Mouse (Mus musculus): ENCODE data around the gene Scarf1. TPM values are rescaled to one million over a fixed set of nuclear protein-coding genes. Genes with fewer than 3 reads are reported as not detected.

Scarf1 gene
- total RNA-seq, 2 experiments from 2014 or later, result 1.3 TPM

DNA sequence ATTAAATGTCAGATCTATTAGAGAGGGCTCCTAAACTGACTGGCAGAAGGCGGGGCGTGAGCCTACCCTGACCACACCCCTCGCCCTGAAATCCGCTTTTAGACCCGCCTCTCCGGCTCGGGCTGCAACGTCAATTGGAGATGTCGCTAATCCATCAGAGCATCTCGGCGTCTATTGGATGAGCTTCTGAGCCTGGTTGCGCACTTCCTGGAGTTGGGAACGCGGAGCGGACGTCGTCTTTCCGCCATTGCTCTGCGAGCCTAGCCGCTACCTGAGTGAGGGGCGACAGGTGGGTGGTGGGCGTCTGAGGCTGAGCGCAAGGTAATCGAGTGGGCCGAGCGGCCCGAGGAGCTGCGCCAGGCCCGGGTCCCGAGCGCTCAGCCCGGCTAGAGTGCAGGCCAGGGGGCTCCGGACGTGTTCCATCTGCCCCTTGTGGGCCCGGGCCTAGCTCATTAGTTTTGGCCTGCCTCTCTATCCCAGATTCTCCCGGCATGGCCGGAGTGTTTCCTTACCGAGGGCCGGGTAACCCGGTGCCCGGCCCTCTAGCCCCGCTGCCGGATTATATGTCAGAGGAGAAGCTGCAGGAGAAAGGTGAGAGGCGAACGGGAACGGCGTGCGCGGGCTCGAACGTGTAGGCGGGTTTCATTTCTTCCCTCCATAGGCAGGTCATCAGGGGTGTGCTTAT, 26.6 kb upstream of the Scarf1 start, which contains the start of gene Prpf8:
TSS of gene Prpf8 (plus strand) at position 216 of the 685 bp plus-strand sequence.
- DNase-seq (ENCODE audit: low spot score in 2 of 2), result peak; percentile 98 to 99
- peak within 1 kb of the TSS; percentile 98 for H3K27ac ChIP-seq
- peak within 1 kb of the TSS; percentile 91 for H3K4me3 ChIP-seq
- no peak for TF ChIP-seq CTCF (conservative IDR thresholded peaks at IDR 0.05)

DNA sequence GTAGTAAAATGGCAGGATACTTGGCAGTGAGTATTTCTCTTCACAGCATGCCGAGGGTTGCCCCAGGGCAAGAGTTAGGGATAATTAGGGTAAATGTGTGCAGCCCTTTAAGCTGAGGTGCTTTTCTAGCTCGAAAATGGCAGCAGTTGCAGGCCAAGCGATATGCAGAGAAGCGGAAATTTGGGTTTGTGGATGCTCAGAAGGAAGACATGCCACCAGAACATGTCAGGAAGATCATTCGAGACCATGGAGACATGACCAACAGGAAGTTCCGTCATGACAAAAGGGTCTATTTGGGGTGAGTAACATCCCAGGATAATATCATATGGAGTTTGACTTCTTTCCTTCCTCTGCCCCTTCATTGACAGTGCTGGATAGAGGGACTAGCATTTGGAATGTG, 25.8 kb upstream of the Scarf1 start:
- Histone ChIP-seq H3K27ac (peak overlapping the region; percentile 98; the same call in 1 of the 2 replicates), H3K4me3 (peak overlapping the region; percentile 91)
- no peak for TF ChIP-seq CTCF (conservative IDR thresholded peaks at IDR 0.05)
- DNase-seq (ENCODE audit: low spot score in 2 of 2), result no peak

DNA sequence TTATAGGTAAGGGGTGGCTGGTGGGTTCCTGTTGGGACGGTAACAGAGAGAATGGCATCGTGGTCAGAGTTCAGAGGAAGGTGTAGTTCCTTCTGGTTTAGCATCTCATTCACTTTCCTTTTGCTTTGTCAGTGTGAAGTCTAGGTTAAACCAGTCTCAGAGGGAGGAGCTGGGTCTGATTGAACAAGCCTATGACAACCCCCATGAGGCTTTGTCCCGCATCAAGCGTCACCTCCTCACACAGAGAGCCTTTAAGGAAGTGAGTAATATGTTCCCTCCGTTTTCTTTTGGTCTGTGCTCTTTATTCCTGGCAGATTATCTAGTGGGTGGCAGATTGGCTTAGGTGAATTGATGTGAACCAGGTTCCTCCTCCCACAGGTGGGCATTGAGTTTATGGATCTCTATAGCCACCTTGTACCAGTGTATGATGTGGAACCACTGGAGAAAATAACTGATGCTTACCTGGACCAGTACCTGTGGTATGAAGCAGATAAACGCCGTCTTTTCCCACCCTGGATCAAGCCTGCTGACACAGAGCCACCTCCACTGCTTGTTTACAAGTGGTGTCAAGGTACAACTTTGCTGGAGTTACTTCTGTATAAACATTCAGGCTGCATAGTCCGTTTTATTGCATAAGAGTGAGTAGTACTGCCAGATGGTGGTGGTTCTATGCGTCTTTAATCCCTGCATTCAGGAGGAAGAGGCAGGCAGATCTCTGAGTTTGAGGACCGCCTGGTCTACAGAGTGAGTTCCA, 18.9 kb upstream of the Scarf1 start:
- Histone ChIP-seq H3K4me3 (no peak overlapping the region), H3K27ac (no peak overlapping the region)
- no peak for DNase-seq (ENCODE audit: low spot score in 2 of 2)
- TF ChIP-seq CTCF (conservative IDR thresholded peaks at IDR 0.05), result no peak

DNA sequence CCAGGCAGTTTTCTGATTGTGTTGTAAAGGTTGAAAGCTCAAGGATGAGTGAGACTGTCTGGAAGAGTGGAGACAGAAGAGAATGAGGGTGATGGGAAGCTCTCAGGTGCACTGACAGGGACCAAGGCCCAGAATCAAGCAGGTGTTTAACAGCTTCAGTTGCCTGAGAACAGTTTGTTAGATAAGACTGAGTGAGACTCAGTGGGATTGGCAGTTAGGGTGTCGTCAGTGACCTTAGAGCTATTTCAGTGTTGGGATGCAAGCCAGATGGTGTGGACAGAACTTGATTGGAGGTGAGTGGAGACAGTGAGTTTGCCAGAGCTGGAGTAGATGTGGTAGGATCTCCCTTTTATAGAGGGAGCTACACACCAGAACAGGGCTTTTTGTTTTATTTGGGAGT, 15.2 kb upstream of the Scarf1 start:
- no peak for TF ChIP-seq CTCF (conservative IDR thresholded peaks at IDR 0.05)
- no peak for DNase-seq (ENCODE audit: low spot score in 2 of 2)
- Histone ChIP-seq H3K27ac (no peak overlapping the region), H3K4me3 (no peak overlapping the region)

DNA sequence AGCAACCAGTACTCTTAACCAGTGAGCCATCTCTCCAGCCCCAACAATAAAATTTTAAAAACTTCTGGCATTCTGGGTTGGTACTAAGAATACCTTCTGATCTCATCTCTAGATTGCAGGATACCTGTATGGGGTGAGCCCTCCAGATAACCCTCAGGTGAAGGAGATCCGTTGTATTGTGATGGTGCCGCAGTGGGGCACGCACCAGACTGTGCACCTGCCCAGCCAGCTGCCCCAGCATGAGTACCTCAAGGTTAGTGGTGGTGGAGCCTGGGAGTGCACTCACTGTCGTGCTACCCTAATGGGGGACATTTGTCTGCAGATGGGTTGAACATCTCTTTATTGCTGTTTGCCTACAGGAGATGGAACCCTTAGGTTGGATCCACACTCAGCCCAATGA, 5.2 kb upstream of the Scarf1 start:
- DNase-seq (ENCODE audit: low spot score in 2 of 2), result no peak
- no peak overlapping the region for H3K27ac ChIP-seq
- no peak overlapping the region for H3K4me3 ChIP-seq
- no peak for TF ChIP-seq CTCF (conservative IDR thresholded peaks at IDR 0.05)

DNA sequence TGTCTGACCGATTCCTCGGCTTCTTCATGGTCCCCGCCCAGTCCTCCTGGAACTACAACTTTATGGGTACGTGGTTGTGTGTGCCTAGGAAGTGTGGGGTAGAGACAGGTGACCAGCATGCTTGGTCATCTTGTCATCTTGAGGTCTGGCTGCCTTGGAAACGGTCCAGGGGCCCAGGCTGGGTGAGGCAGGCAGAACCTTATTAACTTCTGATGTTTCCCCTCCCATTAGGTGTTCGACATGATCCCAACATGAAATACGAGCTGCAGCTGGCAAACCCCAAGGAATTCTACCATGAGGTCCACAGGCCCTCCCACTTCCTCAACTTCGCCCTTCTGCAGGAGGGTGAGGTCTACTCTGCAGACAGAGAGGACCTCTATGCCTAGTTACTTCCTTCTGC, 4.4 kb upstream of the Scarf1 start:
- no peak for TF ChIP-seq CTCF (conservative IDR thresholded peaks at IDR 0.05)
- no peak for DNase-seq (ENCODE audit: low spot score in 2 of 2)
- no peak overlapping the region for H3K27ac ChIP-seq
- no peak overlapping the region for H3K4me3 ChIP-seq

DNA sequence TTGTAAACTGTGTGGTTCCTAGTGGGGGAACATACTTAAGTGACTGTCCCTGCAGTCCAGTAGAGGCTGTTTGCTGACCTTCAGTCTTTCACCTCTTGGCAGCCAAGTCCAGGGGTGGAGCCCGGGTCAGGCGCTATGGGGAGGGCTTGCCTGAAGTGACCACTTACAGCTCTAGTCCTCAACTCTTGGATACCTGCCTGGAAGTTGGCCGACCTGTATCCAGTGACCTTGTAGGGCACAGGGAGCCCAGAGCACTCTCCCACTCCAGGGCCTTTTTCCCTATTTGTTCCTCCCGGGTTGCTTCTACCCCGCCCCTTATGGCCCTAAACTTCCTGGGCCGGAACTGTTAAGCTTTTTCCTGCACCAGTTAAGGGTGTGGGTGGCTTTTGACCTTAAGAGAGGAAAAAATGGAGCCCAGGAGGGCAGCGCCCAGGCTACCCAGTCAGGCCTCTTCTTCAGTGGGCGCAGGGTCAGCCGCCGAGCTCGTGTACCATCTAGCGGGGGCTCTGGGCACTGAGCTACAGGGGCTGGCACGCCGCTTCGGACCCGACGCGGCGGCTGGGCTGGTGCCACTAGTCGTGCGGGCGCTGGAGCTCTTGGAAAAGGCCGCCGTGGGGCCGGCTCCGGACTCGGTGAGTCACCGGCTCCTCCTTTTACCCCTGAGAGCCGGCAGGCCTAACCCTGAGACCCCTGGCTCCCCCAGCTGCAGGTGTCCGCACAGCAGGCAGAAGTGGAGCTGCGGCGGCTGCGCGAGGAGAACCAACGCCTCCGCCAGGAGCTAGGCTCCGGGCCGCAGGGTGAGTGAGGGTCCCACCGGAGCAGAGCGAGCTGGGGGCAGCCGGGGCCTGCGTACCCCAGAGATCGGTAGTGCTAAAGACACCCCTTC, 3.4 kb upstream of the Scarf1 start, which contains the start of gene Rilp:
TSS of gene Rilp (plus strand) at position 354 of the 886 bp plus-strand sequence.
- DNase-seq (ENCODE audit: low spot score in 2 of 2), result peak in 1 of 2 experiments; percentile 41
- TF ChIP-seq CTCF (conservative IDR thresholded peaks at IDR 0.05), result peak; percentile 50
- Histone ChIP-seq H3K27ac (peak within 1 kb of the TSS; percentile 89), H3K4me3 (peak within 1 kb of the TSS; percentile 67)

DNA sequence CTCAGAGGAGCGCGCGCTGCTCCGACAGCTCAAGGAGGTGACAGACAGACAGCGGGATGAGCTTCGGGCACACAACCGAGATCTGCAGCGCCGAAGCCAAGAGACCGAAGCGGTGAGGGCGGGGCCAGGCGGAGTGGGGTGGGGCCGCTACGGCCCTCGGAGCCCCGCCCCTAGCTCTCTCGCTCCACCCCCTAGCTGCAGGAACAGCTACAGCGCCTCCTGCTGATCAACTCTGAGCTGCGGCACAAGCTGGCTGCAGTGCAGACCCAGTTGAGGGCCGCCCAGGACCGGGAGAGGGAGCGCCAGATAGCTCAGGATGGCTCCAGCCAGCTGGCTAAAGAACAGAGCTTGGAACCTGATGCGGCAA, 2.7 kb upstream of the Scarf1 start:
- TF ChIP-seq CTCF (conservative IDR thresholded peaks at IDR 0.05), result peak; percentile 91
- Histone ChIP-seq H3K4me3 (peak overlapping the region; percentile 67), H3K27ac (peak overlapping the region; percentile 89)
- DNase-seq (ENCODE audit: low spot score in 2 of 2), result peak; percentile 87 to 92

DNA sequence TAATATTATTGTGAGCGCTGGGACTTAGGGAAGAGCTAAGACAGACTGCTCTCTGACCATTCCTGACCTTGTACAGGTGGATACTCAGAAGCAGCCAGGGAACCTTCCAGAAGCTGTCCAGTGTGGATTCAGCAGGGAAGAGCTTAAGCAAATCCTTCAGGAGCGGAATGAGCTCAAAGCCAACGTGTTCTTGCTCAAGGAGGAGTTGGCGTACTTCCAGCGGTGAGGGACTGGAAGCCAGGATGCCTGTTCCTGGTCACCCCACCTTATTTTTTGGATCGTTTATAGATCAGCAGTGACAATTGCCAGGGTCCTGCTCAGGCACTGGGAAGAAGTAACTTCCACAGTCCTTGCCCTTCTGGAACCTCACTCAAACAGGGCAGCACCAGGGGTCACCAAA, 2.1 kb upstream of the Scarf1 start:
- peak overlapping the region; percentile 89; the same call in 1 of the 2 replicates for H3K27ac ChIP-seq
- no peak overlapping the region for H3K4me3 ChIP-seq
- DNase-seq (ENCODE audit: low spot score in 2 of 2), result no peak
- TF ChIP-seq CTCF (conservative IDR thresholded peaks at IDR 0.05), result no peak

DNA sequence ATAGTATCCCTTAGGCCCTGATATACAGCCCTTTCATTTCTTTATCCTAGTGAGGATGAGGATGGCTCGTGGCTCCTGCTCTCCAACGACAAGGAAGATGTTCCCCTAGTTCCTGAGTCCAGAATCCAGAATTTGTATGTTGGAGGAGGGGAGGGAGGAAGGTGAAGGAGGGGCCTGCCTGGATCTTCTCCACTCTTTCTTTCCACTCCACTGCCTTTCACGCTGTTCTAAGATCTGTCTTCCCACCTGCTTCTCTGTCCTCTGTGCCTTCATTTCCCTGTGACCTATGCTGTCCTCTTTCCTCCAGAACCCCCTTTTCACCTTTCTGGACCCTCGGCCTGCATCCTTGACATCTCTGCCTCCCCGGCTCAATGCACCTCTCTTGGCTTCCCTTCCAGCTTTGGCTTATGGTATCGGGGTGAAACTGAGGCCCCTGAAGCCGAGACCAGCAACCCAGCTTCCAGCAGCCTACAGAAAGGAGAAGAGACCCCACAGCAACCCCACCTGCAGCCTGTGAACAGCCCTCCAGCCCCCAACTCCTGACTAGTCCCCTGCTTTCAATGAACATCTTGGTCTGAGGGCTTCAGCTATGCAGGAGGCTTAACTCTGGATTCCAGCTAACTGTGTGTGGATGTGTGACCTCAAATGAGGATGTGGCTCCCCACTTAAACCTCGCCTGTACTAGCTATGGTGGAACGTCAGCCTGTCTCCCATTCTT, 880 bp upstream of the Scarf1 start:
- DNase-seq (ENCODE audit: low spot score in 2 of 2), result no peak
- H3K27ac ChIP-seq, result peak overlapping the region; percentile 23; the same call in 1 of the 2 replicates
- no peak overlapping the region for H3K4me3 ChIP-seq
- no peak for TF ChIP-seq CTCF (conservative IDR thresholded peaks at IDR 0.05)

DNA sequence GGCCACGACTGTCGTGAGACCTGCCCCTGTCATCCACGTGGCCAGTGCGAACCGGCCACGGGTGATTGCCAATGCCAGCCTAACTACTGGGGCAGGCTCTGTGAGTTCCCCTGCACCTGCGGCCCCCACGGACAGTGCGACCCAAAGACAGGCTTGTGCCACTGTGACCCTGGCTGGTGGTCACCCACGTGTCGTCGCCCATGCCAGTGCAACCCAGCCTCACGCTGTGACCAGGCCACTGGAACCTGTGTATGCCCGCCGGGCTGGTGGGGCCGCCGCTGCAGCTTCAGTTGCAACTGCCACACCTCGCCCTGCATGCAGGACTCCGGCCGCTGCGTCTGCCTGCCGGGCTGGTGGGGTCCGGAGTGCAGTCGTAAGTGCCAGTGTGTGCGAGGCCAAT, 1.8 kb downstream of the Scarf1 start:
- Histone ChIP-seq H3K4me3 (no peak overlapping the region), H3K27ac (no peak overlapping the region)
- no peak for DNase-seq (ENCODE audit: low spot score in 2 of 2)
- no peak for TF ChIP-seq CTCF (conservative IDR thresholded peaks at IDR 0.05)

Measured in layer of hippocampus, adult 2 months (tissue).